8 mouse cellular contexts compared by ENCODE assay signal in genomic region chr17:55958584-55958886, GRCm38 (mm10). TPM values are rescaled to one million over a fixed set of nuclear protein-coding genes. Genes with fewer than 3 reads are reported as not detected.
A peak's percentile ranks its signal among the peaks of the same experiment; 100 is the strongest.
DNase-seq lines count a peak whose midpoint lies in the region; ATAC-seq and TF ChIP-seq lines count a peak whose summit lies in the region.

No protein-coding gene starts in this region.

- TF ChIP-seq CTCF in E14TG2a.4 (conservative IDR thresholded peaks at IDR 0.05; ENCODE audit: low read length), result no peak
- no peak for TF ChIP-seq CTCF in liver, postnatal 0 days (IDR thresholded peaks at IDR 0.05; ENCODE audit: low read depth)

- ATAC-seq in forebrain, embryonic 14.5 days, result no peak
- ATAC-seq in liver, postnatal 0 days, result no peak

- 30% methylated on average over 2 of the region's 2 CpGs for WGBS in heart, embryonic 10.5 days
- WGBS in forebrain, embryonic 14.5 days, result 26% methylated on average over 2 of the region's 2 CpGs
- 33% methylated on average over 2 of the region's 2 CpGs for WGBS in liver, postnatal 0 days (ENCODE audit: insufficient replicate concordance)

- peak overlapping the region; percentile 91 for H3K27ac ChIP-seq in heart, embryonic 10.5 days
- H3K27ac ChIP-seq in forebrain, embryonic 14.5 days (ENCODE audit: low read depth, low read length), result peak overlapping the region; percentile 93
- H3K27ac ChIP-seq in liver, postnatal 0 days (ENCODE audit: low read depth), result peak overlapping the region; percentile 89

- no peaks in the 10 kb centered on the region for H3K9me3 ChIP-seq in heart, embryonic 10.5 days
- H3K9me3 ChIP-seq in E14TG2a.4 (ENCODE audit: low read length), result no peaks in the 10 kb centered on the region
- H3K9me3 ChIP-seq in forebrain, embryonic 14.5 days (replicated peaks; ENCODE audit: control insufficient read depth, low read length), result no peaks in the 10 kb centered on the region
- no peaks in the 10 kb centered on the region for H3K9me3 ChIP-seq in liver, postnatal 0 days (ENCODE audit: low read length)

- H3K4me2 ChIP-seq in forebrain, embryonic 14.5 days (ENCODE audit: low read length), result peak overlapping the region; percentile 64
- H3K4me2 ChIP-seq in liver, postnatal 0 days (ENCODE audit: low read depth, low read length), result peak overlapping the region; percentile 74

- peaks cover 19% of the 10 kb centered on the region for H3K27me3 ChIP-seq in heart, embryonic 10.5 days (ENCODE audit: insufficient read depth, poor library complexity, severe bottlenecking)
- H3K27me3 ChIP-seq in E14TG2a.4 (ENCODE audit: insufficient read depth, low read length), result no peaks in the 10 kb centered on the region
- H3K27me3 ChIP-seq in forebrain, embryonic 14.5 days (replicated peaks; ENCODE audit: control insufficient read depth, insufficient read depth, low read length), result no peaks in the 10 kb centered on the region
- no peaks in the 10 kb centered on the region for H3K27me3 ChIP-seq in liver, postnatal 0 days (ENCODE audit: insufficient read depth, low read length)

- no peak for TF ChIP-seq EP300 in liver, postnatal 0 days (IDR thresholded peaks at IDR 0.05; ENCODE audit: low read depth)

- peaks cover 19% of the 10 kb centered on the region for H3K4me1 ChIP-seq in heart, embryonic 10.5 days
- peaks cover 68% of the 10 kb centered on the region for H3K4me1 ChIP-seq in E14TG2a.4 (replicated peaks; ENCODE audit: low read depth, low read length)
- H3K4me1 ChIP-seq in forebrain, embryonic 14.5 days (ENCODE audit: control insufficient read depth, insufficient read depth, low read length), result peaks cover 17% of the 10 kb centered on the region
- peaks cover 23% of the 10 kb centered on the region for H3K4me1 ChIP-seq in liver, postnatal 0 days (ENCODE audit: insufficient read depth)

- peak overlapping the region; percentile 67 for H3K4me3 ChIP-seq in heart, embryonic 10.5 days
- H3K4me3 ChIP-seq in E14TG2a.4 (replicated peaks; ENCODE audit: low read length), result peak overlapping the region; percentile 84
- peak overlapping the region; percentile 51 for H3K4me3 ChIP-seq in forebrain, embryonic 14.5 days (ENCODE audit: low read depth, low read length)
- peak overlapping the region; percentile 55 for H3K4me3 ChIP-seq in liver, postnatal 0 days (ENCODE audit: low read depth, low read length)

- peaks cover 25% of the 10 kb centered on the region for H3K36me3 ChIP-seq in heart, embryonic 10.5 days
- peaks cover 35% of the 10 kb centered on the region for H3K36me3 ChIP-seq in E14TG2a.4 (ENCODE audit: insufficient read depth, low read length)
- peaks cover 16% of the 10 kb centered on the region for H3K36me3 ChIP-seq in forebrain, embryonic 14.5 days (ENCODE audit: control insufficient read depth, insufficient read depth, low read length)
- H3K36me3 ChIP-seq in liver, postnatal 0 days (replicated peaks; ENCODE audit: insufficient read depth, low read length), result peaks cover 10% of the 10 kb centered on the region

- H3K9ac ChIP-seq in forebrain, embryonic 14.5 days (ENCODE audit: low read length), result peak overlapping the region; percentile 62
- peak overlapping the region; percentile 59 for H3K9ac ChIP-seq in liver, postnatal 0 days (replicated peaks)

- no peak for DNase-seq in heart, embryonic 10.5 days (ENCODE audit: low spot score)
- no peak for DNase-seq in heart, postnatal 4 days
- DNase-seq in forebrain, embryonic 14.5 days (ENCODE audit: low spot score), result no peak
- DNase-seq in liver, postnatal 0 days, result no peak
- DNase-seq in left cerebral cortex, adult 18-20 months (ENCODE audit: low spot score in 2 of 2), result no peak
- DNase-seq in layer of hippocampus, adult 18-20 months (ENCODE audit: low spot score in 2 of 2), result no peak
- DNase-seq in cerebellum, adult 18-20 months, result no peak

RNA-seq across cellular contexts. Expression of gene Yju2, which starts 0.4 kb away (rescaled TPM):
- polyA plus RNA-seq in heart, embryonic 10.5 days (2016; fragmentation: Nextera tagmentation; extraction: Ambion mirVana), result 20.9 and 24.4 TPM in 2 replicates
- 10 to 100 TPM; 14.8 to 14.9 TPM for total RNA-seq in heart, postnatal 4 days (2021)
- 25.4 and 26.1 TPM in 2 replicates for polyA plus RNA-seq in forebrain, embryonic 14.5 days (2014; fragmentation: Nextera tagmentation; extraction: Ambion mirVana)
- polyA plus RNA-seq in liver, postnatal 0 days (2015; fragmentation: Nextera tagmentation; extraction: Ambion mirVana), result 6.3 and 7.1 TPM in 2 replicates
- total RNA-seq in left cerebral cortex, adult 18-20 months (2021), result 10 to 100 TPM; 15.0 to 15.2 TPM
- 10 to 100 TPM; 16.9 to 17.5 TPM for total RNA-seq in layer of hippocampus, adult 18-20 months (2021)

RNA-seq across cellular contexts. Expression of gene Ebi3, which starts 6.1 kb away (rescaled TPM):
- 0.25 and 0.72 TPM in 2 replicates for polyA plus RNA-seq in heart, embryonic 10.5 days (2016; fragmentation: Nextera tagmentation; extraction: Ambion mirVana)
- under 1 TPM; 0.61 to 0.71 TPM for total RNA-seq in heart, postnatal 4 days (2021)
- polyA plus RNA-seq in forebrain, embryonic 14.5 days (2014; fragmentation: Nextera tagmentation; extraction: Ambion mirVana), result 2.6 and 3.8 TPM in 2 replicates
- polyA plus RNA-seq in liver, postnatal 0 days (2015; fragmentation: Nextera tagmentation; extraction: Ambion mirVana), result 10.0 and 10.5 TPM in 2 replicates
- 1 to 10 TPM; 1.3 to 1.8 TPM for total RNA-seq in left cerebral cortex, adult 18-20 months (2021)
- total RNA-seq in layer of hippocampus, adult 18-20 months (2021), result 1 to 10 TPM; 1.4 to 1.5 TPM

RNA-seq across cellular contexts. Expression of gene Zfp119b, which starts 9.2 kb away (rescaled TPM):
- 3.9 TPM in 2 replicates for polyA plus RNA-seq in heart, embryonic 10.5 days (2016; fragmentation: Nextera tagmentation; extraction: Ambion mirVana)
- 1 to 10 TPM; 3.3 to 4.0 TPM for total RNA-seq in heart, postnatal 4 days (2021)
- polyA plus RNA-seq in forebrain, embryonic 14.5 days (2014; fragmentation: Nextera tagmentation; extraction: Ambion mirVana), result 9.8 and 10.3 TPM in 2 replicates
- 3.8 and 4.4 TPM in 2 replicates for polyA plus RNA-seq in liver, postnatal 0 days (2015; fragmentation: Nextera tagmentation; extraction: Ambion mirVana)
- 1 to 10 TPM; 3.3 to 4.2 TPM for total RNA-seq in left cerebral cortex, adult 18-20 months (2021)
- total RNA-seq in layer of hippocampus, adult 18-20 months (2021), result 1 to 10 TPM; 2.9 to 3.6 TPM

RNA-seq across cellular contexts. Expression of gene Shd, which starts 11.7 kb away (rescaled TPM):
- polyA plus RNA-seq in heart, embryonic 10.5 days (2016; fragmentation: Nextera tagmentation; extraction: Ambion mirVana), result 11.3 and 15.2 TPM in 2 replicates
- total RNA-seq in heart, postnatal 4 days (2021), result 1 to 10 TPM; 3.7 to 4.6 TPM
- 109 and 111 TPM in 2 replicates for polyA plus RNA-seq in forebrain, embryonic 14.5 days (2014; fragmentation: Nextera tagmentation; extraction: Ambion mirVana)
- polyA plus RNA-seq in liver, postnatal 0 days (2015; fragmentation: Nextera tagmentation; extraction: Ambion mirVana), result 0.26 and 0.34 TPM in 2 replicates
- total RNA-seq in left cerebral cortex, adult 18-20 months (2021), result 10 to 100 TPM; 39.2 to 41.0 TPM
- 10 to 100 TPM; 21.1 to 21.2 TPM for total RNA-seq in layer of hippocampus, adult 18-20 months (2021)

RNA-seq across cellular contexts. Expression of gene Fsd1, which starts 27.8 kb away (rescaled TPM):
- polyA plus RNA-seq in heart, embryonic 10.5 days (2016; fragmentation: Nextera tagmentation; extraction: Ambion mirVana), result 8.4 and 23.2 TPM in 2 replicates
- 1 to 10 TPM in 1 of 2 experiments, under 1 TPM in 1; 0.34 to 1.5 TPM for total RNA-seq in heart, postnatal 4 days (2021)
- polyA plus RNA-seq in forebrain, embryonic 14.5 days (2014; fragmentation: Nextera tagmentation; extraction: Ambion mirVana), result 106 and 121 TPM in 2 replicates
- not detected in 2 replicates for polyA plus RNA-seq in liver, postnatal 0 days (2015; fragmentation: Nextera tagmentation; extraction: Ambion mirVana)
- 10 to 100 TPM; 81.3 to 86.5 TPM for total RNA-seq in left cerebral cortex, adult 18-20 months (2021)
- total RNA-seq in layer of hippocampus, adult 18-20 months (2021), result 10 to 100 TPM; 68.1 to 68.2 TPM
